Mouse (Mus musculus) liver, embryonic 14.5 days (tissue): ENCODE results near the gene Lypla2. TPM values are rescaled to one million over a fixed set of nuclear protein-coding genes. Genes with fewer than 3 reads are reported as not detected.

ENCODE experiments used
- ATAC-seq: fragments of 200-750 bp; cut with Nextera tagmentation; 2 replicates; pipeline ENCODE4 v1.8.0; 2017; ENCODE audit warnings: moderate number of reproducible peaks, mild to moderate bottlenecking, moderate library complexity; ENCODE audit not compliant: insufficient read depth
- DNase-seq, 3 experiments: peaks; one replicate each; pipeline ENCODE4 v3.0.0-alpha.2; 2012 to 2013; ENCODE audit warnings: low read depth in 3 of 3, low spot score in 3 of 3
- H3K27ac ChIP-seq: fragments of 300-500 bp; sonication (generic); 2 replicates; pipeline ENCODE4 v1.5.1; 2014; ENCODE audit warnings: moderate library complexity, mild to moderate bottlenecking, control low read depth, inconsistent platforms
- H3K27me3 ChIP-seq: fragments of 300-500 bp; sonication (generic); 2 replicates; pipeline ENCODE4 v1.6.1; 2014; ENCODE audit warnings: mild to moderate bottlenecking, low read length, moderate library complexity; ENCODE audit not compliant: control insufficient read depth, insufficient read depth
- H3K36me3 ChIP-seq: fragments of 300-500 bp; sonication (generic); replicated peaks from 2 replicates; pipeline ENCODE4 v1.6.1; 2014; ENCODE audit warnings: low read depth; ENCODE audit not compliant: control insufficient read depth, insufficient read depth
- H3K4me1 ChIP-seq, 2 experiments: fragments of 200-500 bp in 1 of 2; fragments of 300-500 bp in 1 of 2; sonication (generic) in 1 of 2; replicated peaks; 2 replicates each; pipeline ENCODE4 v1.6.1; 2012 to 2014; ENCODE audit warnings: antibody characterized with exemption in 1 of 2, inconsistent platforms in 1 of 2, low read length in 1 of 2; ENCODE audit not compliant: control insufficient read depth in 2 of 2, insufficient read depth in 2 of 2
- H3K4me2 ChIP-seq: fragments of 300-500 bp; sonication (generic); 2 replicates; pipeline ENCODE4 v1.6.1; 2014; ENCODE audit warnings: low read depth, mild to moderate bottlenecking, control low read depth, moderate library complexity
- H3K4me3 ChIP-seq, 2 experiments: fragments of 200-500 bp in 1 of 2; fragments of 300-500 bp in 1 of 2; sonication (generic) in 1 of 2; 2 replicates each; pipeline ENCODE4 v1.5.1; 2012 to 2014; ENCODE audit warnings: low read depth in 2 of 2, low read length in 2 of 2, mild to moderate bottlenecking in 2 of 2, control low read depth in 1 of 2, inconsistent platforms in 1 of 2, moderate library complexity in 1 of 2; ENCODE audit not compliant: insufficient read depth in 1 of 2
- H3K9ac ChIP-seq: fragments of 300-500 bp; sonication (generic); replicated peaks from 2 replicates; pipeline ENCODE4 v1.6.1; 2014; ENCODE audit warnings: mild to moderate bottlenecking, control low read depth, moderate library complexity
- H3K9me3 ChIP-seq: fragments of 300-500 bp; sonication (generic); 2 replicates; pipeline ENCODE4 v1.6.1; 2016; ENCODE audit warnings: low read length, mixed read lengths; ENCODE audit not compliant: control insufficient read depth
- CTCF ChIP-seq: IDR thresholded peaks from 2 replicates; pipeline ENCODE4 v1.5.1; 2016; ENCODE audit warnings: antibody characterized with exemption, low read depth, control low read depth
- EP300 ChIP-seq: IDR thresholded peaks from 2 replicates; pipeline ENCODE4 v1.6.1; 2016; ENCODE audit warnings: antibody characterized with exemption, low read depth
- WGBS: fragments of 180-500 bp; shearing (Covaris S2); extraction: QIAGEN DNeasy Blood & Tissue Kit; methylation state at CpG from one replicate; pipeline ENCODE4 v1.1.7; 2014; ENCODE audit not compliant: insufficient replicate concordance; 5-methylcytosine and 5-hydroxymethylcytosine counted together
- polyA plus RNA-seq, 2 experiments: library from polyadenylated mRNA; depleted of rRNA in 1 of 2; stranded (reverse) in 1 of 2; unstranded in 1 of 2; fragments of >200 nt; fragmentation: Nextera tagmentation in 1 of 2; extraction: Ambion mirVana in 1 of 2; gene quantifications; 2 replicates each; pipeline versions ENCODE4 v1.2.1 to v1.2.3; 2012 to 2014

Gene Lypla2
- polyA plus RNA-seq, 2 experiments = 26.5 to 30.6 TPM

DNA sequence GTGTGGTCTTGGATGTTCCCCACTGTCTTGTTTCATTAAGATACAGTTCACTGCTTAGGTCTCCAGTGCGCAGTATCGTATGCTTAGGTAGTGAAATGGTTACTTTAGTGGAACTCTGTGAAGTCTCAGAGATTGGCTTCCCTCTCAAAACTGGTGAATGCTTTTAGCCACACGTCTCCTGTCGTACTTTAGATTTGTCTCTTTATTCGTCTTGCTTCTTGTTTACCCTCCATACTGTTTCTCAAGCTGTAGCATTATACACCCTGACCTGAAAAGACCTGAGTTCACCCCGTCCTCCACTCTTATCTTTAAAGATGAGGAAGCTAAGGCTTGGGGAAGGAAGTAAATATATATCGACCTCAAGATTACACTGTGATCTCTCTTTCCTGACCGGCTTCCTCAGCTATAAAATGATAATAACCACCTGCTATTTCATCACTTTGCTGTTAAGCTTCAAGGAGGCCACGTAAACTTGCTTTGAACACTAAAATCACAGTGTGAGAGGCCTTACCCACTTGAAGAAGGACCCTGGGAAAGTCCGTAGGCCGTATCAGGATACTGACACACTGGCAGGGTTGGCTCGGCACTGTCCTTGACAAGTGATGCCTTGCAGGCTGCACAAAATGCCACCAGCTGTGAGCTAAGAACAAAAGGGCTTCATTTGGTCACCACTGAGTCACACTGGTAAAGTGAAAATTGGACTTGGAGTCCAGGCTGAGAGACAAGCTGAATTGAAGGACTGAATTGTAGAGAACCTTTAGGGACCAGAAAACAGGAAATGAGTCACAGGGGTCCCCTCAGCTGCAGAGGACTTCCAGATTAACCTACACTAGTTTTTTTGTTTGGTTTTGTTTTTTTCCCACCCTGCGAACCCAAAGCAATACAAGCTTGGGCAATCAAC lies 735 bp upstream of the Lypla2 start:
- H3K27ac ChIP-seq = peak overlapping the region; percentile 38
- H3K4me1 ChIP-seq = peaks cover 9 to 13% of the 10 kb centered on the region in 2 experiments
- peak overlapping the region; percentile 70 to 89 for H3K4me3 ChIP-seq
- H3K36me3 ChIP-seq = peaks cover 43% of the 10 kb centered on the region
- 31% methylated on average over 13 of the region's 13 CpGs for WGBS
- H3K4me2 ChIP-seq = peak overlapping the region; percentile 77
- no peaks in the 10 kb centered on the region for H3K9me3 ChIP-seq
- no peak for DNase-seq
- no peaks in the 10 kb centered on the region for H3K27me3 ChIP-seq
- no peak for ATAC-seq
- peak overlapping the region; percentile 86 for H3K9ac ChIP-seq
- TF ChIP-seq EP300 (no peak), CTCF (no peak)

DNA sequence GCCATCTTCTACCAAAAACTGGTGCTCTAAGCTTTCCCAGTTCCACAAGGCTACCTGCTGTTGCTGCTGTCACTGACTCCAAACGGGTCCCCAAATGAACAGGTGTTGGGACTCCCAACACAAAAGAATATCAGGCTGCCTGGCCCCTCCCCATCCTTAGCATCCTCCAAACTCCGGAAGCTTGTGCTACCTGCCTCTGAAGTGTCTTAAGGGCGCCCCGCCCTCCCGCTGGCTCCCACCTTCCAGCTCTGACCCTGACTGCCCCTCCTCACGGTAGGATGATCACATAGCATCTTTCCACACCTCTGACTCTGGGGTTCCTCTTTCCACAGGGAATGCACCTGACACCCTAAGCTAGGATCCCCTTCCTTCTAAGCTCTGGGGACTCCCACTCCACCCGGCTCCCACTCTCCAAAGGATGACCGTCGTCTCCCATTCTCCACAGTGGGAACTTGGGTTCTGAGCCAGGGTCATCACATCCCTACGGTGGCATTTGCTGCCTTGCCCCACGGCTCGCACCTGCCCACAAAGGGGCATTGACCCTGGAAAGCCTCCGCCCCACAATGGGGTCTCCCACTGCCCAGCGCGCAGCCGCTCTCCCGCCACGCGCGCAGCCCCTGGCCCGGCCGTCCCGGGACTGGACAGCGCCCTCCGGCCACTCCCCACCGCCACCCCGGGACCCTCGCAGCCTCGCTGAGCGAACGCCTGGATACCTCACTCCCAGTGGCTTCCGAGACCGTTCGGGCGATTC lies 446 bp downstream of the Lypla2 start:
- ATAC-seq (peak; percentile 27), DNase-seq (no peak)
- peak overlapping the region; percentile 86 for H3K9ac ChIP-seq
- no peak for TF ChIP-seq EP300
- TF ChIP-seq CTCF = no peak
- H3K27me3 ChIP-seq = no peaks in the 10 kb centered on the region
- H3K4me1 ChIP-seq = peaks cover 9 to 13% of the 10 kb centered on the region in 2 experiments
- peak overlapping the region; percentile 70 to 89 for H3K4me3 ChIP-seq
- 2% methylated on average over 34 of the region's 35 CpGs for WGBS
- no peaks in the 10 kb centered on the region for H3K9me3 ChIP-seq
- H3K36me3 ChIP-seq = peaks cover 40% of the 10 kb centered on the region
- H3K4me2 ChIP-seq = peak overlapping the region; percentile 77
- peak overlapping the region; percentile 45 for H3K27ac ChIP-seq

- H3K9ac ChIP-seq = no peak overlapping the region
- H3K27ac ChIP-seq = no peak overlapping the region
- DNase-seq = no peak
- 86% methylated on average over 11 of the region's 11 CpGs for WGBS
- peaks cover 9 to 13% of the 10 kb centered on the region in 2 experiments for H3K4me1 ChIP-seq
- H3K4me3 ChIP-seq = no peak overlapping the region
- no peaks in the 10 kb centered on the region for H3K9me3 ChIP-seq
- peaks cover 26% of the 10 kb centered on the region for H3K36me3 ChIP-seq
- no peak for ATAC-seq
- H3K4me2 ChIP-seq = no peak overlapping the region
- TF ChIP-seq EP300 (no peak), CTCF (no peak)
- no peaks in the 10 kb centered on the region for H3K27me3 ChIP-seq
Observed at GRCm38 (mm10) chr4:135970585-135970984, 1.8 kb downstream of the Lypla2 start.

GRCm38 (mm10) chr4:135969070-135969750 lies 3.2 kb downstream of the Lypla2 start:
- peaks cover 14% of the 10 kb centered on the region; the same call in 1 of the 2 replicates for H3K36me3 ChIP-seq
- DNase-seq (no peak), ATAC-seq (no peak)
- TF ChIP-seq CTCF = no peak
- no peak for TF ChIP-seq EP300
- 82% methylated on average over 13 of the region's 13 CpGs for WGBS
- no peak overlapping the region for H3K4me3 ChIP-seq
- H3K4me2 ChIP-seq = no peak overlapping the region
- no peaks in the 10 kb centered on the region for H3K9me3 ChIP-seq
- no peaks in the 10 kb centered on the region for H3K27me3 ChIP-seq
- H3K27ac ChIP-seq = no peak overlapping the region
- peaks cover 13 to 20% of the 10 kb centered on the region in 2 experiments for H3K4me1 ChIP-seq
- no peak overlapping the region for H3K9ac ChIP-seq
